Mouse (Mus musculus) forebrain, embryonic 14.5 days (tissue): Measurements from ENCODE around the gene Med18. TPM values are rescaled to one million over a fixed set of nuclear protein-coding genes. Genes with fewer than 3 reads are reported as not detected.
A peak's percentile ranks its signal among the peaks of the same experiment; 100 is the strongest.

ENCODE experiments used
- ATAC-seq: fragments of 200-750 bp; cut with Nextera tagmentation; 2 replicates; pipeline ENCODE4 v1.8.0; 2017; ENCODE audit warnings: mild to moderate bottlenecking, moderate library complexity
- DNase-seq: peaks from one replicate; pipeline ENCODE4 v3.0.0-alpha.2; 2015; ENCODE audit warnings: low spot score
- H3K27ac ChIP-seq: fragments of 300-500 bp; sonication (generic); 2 replicates; pipeline ENCODE4 v1.5.1; 2014; ENCODE audit warnings: low read depth, mild to moderate bottlenecking, control low read depth, low read length, moderate library complexity
- H3K27me3 ChIP-seq: fragments of 300-500 bp; sonication (generic); replicated peaks from 2 replicates; pipeline ENCODE4 v1.6.1; 2014; ENCODE audit warnings: low read length, control low read depth, mixed read lengths; ENCODE audit not compliant: control insufficient read depth, insufficient read depth
- H3K36me3 ChIP-seq: fragments of 300-500 bp; sonication (generic); 2 replicates; pipeline ENCODE4 v1.6.1; 2014; ENCODE audit warnings: low read length, control low read depth; ENCODE audit not compliant: control insufficient read depth, insufficient read depth
- H3K4me1 ChIP-seq: fragments of 300-500 bp; sonication (generic); 2 replicates; pipeline ENCODE4 v1.6.1; 2014; ENCODE audit warnings: antibody characterized with exemption, low read length, control low read depth; ENCODE audit not compliant: control insufficient read depth, insufficient read depth
- H3K4me2 ChIP-seq: fragments of 300-500 bp; sonication (generic); 2 replicates; pipeline ENCODE4 v1.6.1; 2014; ENCODE audit warnings: mild to moderate bottlenecking, control low read depth, low read length
- H3K4me3 ChIP-seq: fragments of 300-500 bp; sonication (generic); 2 replicates; pipeline ENCODE4 v1.5.1; 2014; ENCODE audit warnings: low read depth, low read length, control low read depth
- H3K9ac ChIP-seq: fragments of 300-500 bp; sonication (generic); 2 replicates; pipeline ENCODE4 v1.6.1; 2014; ENCODE audit warnings: mild to moderate bottlenecking, low read length, control low read depth, moderate library complexity
- H3K9me3 ChIP-seq: fragments of 300-500 bp; sonication (generic); replicated peaks from 2 replicates; pipeline ENCODE4 v1.6.1; 2016; ENCODE audit warnings: low read length, control low read depth, mixed read lengths; ENCODE audit not compliant: control insufficient read depth
- WGBS: fragments of 180-500 bp; shearing (Covaris S2); extraction: QIAGEN DNeasy Blood & Tissue Kit; methylation state at CpG from one replicate; pipeline ENCODE4 v1.1.7; 2014; 5-methylcytosine and 5-hydroxymethylcytosine counted together
- polyA plus RNA-seq: library from polyadenylated mRNA; unstranded; fragments of >200 nt; fragmentation: Nextera tagmentation; extraction: Ambion mirVana; gene quantifications from 2 replicates; pipeline ENCODE4 v1.2.1, GENCODE M21; 2014

The Med18 gene
- polyA plus RNA-seq, 1 experiment from 2014 or later = 6.2 TPM

DNA sequence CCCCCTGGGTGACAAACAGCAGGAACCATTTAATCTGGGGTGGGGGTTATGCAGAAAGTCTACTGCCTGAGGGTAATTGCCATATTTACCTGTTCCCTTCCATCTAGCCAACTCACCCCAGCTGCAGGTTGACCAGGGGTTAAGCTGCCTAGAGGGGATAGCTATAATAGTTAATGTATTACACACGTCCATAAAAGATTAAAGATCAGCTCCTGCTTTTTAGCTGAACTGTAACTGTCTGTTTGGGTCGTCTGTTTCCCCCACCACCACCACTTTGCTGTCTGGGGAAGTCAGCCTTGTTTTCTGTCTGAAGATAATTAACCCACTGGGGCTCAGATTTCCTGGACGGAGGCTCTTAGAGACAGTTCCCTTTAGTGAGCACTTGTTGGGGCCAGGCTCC, 6.2 kb upstream of the Med18 start:
- Histone ChIP-seq H3K4me1 (no peaks in the 10 kb centered on the region), H3K4me2 (no peak overlapping the region), H3K36me3 (no peaks in the 10 kb centered on the region), H3K27me3 (no peaks in the 10 kb centered on the region), H3K9me3 (no peaks in the 10 kb centered on the region), H3K4me3 (no peak overlapping the region), H3K9ac (no peak overlapping the region), H3K27ac (no peak overlapping the region)
- no peak for ATAC-seq
- WGBS = 22% methylated on average over 3 of the region's 3 CpGs
- no peak for DNase-seq

DNA sequence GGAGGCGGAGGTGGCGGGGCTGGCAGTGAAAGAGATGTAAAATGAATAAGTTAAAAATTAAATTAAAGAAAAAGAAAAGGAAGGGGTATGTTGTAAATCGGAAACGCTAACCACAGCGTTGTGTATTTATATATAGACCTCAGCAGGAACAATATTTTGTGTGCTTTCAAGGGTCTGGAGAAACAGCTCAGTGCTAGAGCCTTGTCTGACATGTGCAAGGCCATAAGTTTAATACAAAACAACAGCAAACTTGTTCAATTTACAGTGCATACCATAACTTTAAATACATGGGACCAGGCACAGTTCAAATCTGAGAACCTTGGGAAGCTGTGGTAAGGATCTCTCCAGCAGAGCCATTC, 513 bp upstream of the Med18 start:
- DNase-seq (no peak), ATAC-seq (peak; percentile 38; the same call in 1 of the 2 replicates)
- Histone ChIP-seq H3K9ac (peak overlapping the region; percentile 66), H3K9me3 (no peaks in the 10 kb centered on the region), H3K27ac (no peak overlapping the region), H3K4me3 (peak overlapping the region; percentile 44), H3K36me3 (peaks cover 25% of the 10 kb centered on the region), H3K4me2 (peak overlapping the region; percentile 81), H3K4me1 (peaks cover 7% of the 10 kb centered on the region; the same call in 1 of the 2 replicates), H3K27me3 (no peaks in the 10 kb centered on the region)
- 0% methylated on average over 5 of the region's 5 CpGs for WGBS

DNA sequence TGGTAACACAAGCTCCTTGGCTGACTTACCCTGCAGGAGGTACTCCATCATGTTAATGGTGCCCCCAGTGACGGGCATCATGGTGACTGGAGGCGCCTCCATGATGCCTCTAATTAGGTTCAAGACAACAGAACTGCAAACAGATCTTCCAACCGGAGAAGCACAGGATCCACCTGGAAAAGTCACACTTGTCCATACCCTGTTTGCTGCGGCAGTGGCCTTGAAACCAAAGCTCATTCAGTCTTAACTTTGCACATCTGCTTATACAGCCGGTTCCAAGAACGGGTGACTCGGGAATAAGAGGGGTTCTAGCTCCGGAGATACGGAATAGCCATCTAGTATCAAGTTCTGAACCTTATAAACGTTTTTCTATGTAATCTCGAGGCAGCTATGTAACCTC, 885 bp downstream of the Med18 start:
- H3K27ac ChIP-seq = no peak overlapping the region
- DNase-seq = no peak
- H3K9me3 ChIP-seq = no peaks in the 10 kb centered on the region
- no peak for ATAC-seq
- H3K4me1 ChIP-seq = peaks cover 7% of the 10 kb centered on the region; the same call in 1 of the 2 replicates
- 13% methylated on average over 11 of the region's 11 CpGs for WGBS
- peak overlapping the region; percentile 81 for H3K4me2 ChIP-seq
- peak overlapping the region; percentile 66 for H3K9ac ChIP-seq
- H3K27me3 ChIP-seq = no peaks in the 10 kb centered on the region
- peak overlapping the region; percentile 44 for H3K4me3 ChIP-seq
- H3K36me3 ChIP-seq = peaks cover 36% of the 10 kb centered on the region

DNA sequence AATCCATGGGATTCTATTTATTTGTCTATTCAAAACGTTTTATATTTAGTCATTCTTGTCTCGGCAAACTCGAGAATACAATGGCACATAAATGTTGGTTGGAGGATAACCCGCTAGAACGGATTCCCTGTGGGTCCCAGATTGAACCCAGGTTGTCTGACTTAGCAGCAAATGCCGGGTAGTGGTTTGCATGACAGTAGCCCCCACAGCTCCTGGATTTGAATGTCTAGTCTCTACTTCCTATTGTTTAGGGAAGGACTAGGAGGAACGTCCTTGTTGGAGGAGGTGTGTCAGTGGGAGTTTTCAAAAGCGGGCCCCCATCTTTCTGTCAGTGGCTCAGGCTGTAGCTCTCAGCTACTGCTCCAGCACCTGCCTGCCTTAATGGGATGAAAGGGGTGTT, 3.5 kb downstream of the Med18 start:
- Histone ChIP-seq H3K4me2 (no peak overlapping the region), H3K9me3 (no peaks in the 10 kb centered on the region), H3K36me3 (peaks cover 50% of the 10 kb centered on the region), H3K4me1 (peaks cover 7% of the 10 kb centered on the region; the same call in 1 of the 2 replicates), H3K27me3 (no peaks in the 10 kb centered on the region), H3K27ac (no peak overlapping the region), H3K9ac (no peak overlapping the region), H3K4me3 (no peak overlapping the region)
- DNase-seq = no peak
- ATAC-seq = no peak
- WGBS = 90% methylated on average over 8 of the region's 8 CpGs

DNA sequence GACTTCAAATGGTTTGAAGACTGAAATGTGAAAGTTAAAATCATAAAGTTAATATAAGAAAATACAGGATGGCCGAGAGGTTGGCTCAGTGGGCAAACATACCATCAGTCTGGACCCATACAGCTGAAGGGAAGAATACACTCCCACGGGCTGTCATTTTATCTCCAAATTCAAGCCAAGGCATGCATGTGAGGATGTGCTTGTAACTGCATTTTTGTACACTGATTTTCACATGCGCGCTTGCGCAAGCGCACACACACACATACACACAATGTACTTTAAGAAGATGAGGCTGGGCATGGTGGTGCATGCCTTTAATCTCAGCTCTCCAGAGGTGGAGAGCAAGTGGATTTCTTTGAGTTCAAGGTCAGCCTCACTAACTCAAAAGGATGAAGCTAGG, 8.2 kb downstream of the Med18 start:
- Histone ChIP-seq H3K4me2 (no peak overlapping the region), H3K9ac (no peak overlapping the region), H3K4me1 (no peaks in the 10 kb centered on the region), H3K27me3 (no peaks in the 10 kb centered on the region), H3K4me3 (no peak overlapping the region), H3K36me3 (peaks cover 39% of the 10 kb centered on the region), H3K27ac (no peak overlapping the region), H3K9me3 (no peaks in the 10 kb centered on the region)
- DNase-seq (no peak), ATAC-seq (no peak)
- 94% methylated on average over 6 of the region's 6 CpGs for WGBS

DNA sequence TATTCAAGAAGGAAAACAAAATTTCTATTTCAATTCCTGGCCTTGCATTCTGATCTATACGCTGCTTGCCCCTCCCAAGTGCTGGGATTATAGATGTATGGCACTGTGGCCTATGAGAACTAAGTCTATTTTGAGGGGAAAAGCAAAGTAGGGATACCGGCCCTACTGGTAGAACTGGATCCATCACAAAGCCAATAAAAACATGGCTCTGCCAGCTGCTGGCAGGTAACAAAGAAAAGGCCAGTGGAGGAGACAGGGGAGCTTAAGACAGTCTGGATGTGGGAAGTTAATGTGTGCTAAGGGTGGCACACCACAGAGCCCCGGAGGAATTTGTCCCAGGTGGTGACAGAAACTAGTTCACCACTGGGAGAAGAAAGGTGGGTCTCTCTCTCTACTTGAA, 8.6 kb downstream of the Med18 start:
- no peak overlapping the region for H3K4me3 ChIP-seq
- WGBS = 87% methylated on average over 3 of the region's 3 CpGs
- H3K27me3 ChIP-seq = no peaks in the 10 kb centered on the region
- peaks cover 35% of the 10 kb centered on the region for H3K36me3 ChIP-seq
- H3K9me3 ChIP-seq = no peaks in the 10 kb centered on the region
- H3K27ac ChIP-seq = no peak overlapping the region
- H3K4me2 ChIP-seq = no peak overlapping the region
- DNase-seq (no peak), ATAC-seq (no peak)
- no peaks in the 10 kb centered on the region for H3K4me1 ChIP-seq
- H3K9ac ChIP-seq = no peak overlapping the region

DNA sequence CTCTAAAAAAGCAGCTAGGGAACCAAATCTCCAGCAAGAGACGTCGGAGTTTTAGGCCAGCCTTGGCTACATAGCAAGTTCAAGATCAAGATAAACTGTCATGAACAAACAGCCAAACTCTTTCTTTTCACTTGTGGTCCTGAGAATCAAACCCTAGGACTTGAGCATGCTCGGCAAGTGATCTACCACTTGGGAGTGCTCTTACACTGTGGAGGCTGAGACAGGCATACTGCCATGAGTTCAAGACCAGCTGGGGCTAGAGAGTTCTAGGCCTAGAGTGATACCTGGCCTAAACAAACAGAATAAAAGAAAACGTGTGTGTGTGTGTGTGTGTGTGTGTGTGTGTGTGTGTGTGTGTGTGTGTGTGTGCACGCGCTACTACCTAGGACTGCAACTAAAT, 9.5 kb downstream of the Med18 start:
- 80% methylated on average over 6 of the region's 6 CpGs for WGBS
- ATAC-seq = no peak

DNA sequence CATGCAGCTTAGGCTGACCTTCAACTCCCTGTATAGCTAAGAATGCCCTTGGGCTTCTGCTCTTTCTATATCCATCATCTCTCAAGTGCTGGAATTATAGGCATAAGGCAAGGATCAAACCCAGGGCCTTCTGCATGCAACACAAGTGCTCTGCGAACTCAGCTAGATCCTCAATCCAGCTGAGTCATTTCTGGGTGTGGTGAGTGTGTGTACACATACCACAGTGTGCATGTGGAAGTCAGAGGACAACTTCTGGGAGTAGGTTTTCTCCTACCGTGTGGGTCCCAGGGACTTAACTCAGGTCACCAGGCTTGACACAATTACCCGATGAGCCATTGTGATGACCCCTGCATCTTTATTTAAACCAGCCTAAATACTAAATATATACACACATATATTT, 13.9 kb downstream of the Med18 start:
- Histone ChIP-seq H3K4me3 (no peak overlapping the region), H3K4me1 (no peaks in the 10 kb centered on the region), H3K27me3 (no peaks in the 10 kb centered on the region), H3K4me2 (no peak overlapping the region), H3K36me3 (no peaks in the 10 kb centered on the region), H3K9ac (no peak overlapping the region), H3K9me3 (no peaks in the 10 kb centered on the region), H3K27ac (no peak overlapping the region)
- WGBS = 90% methylated on average over 3 of the region's 3 CpGs
- no peak for DNase-seq
- ATAC-seq = no peak

More for the DNA sequence above, 9.5 kb downstream of the Med18 start:
- H3K27ac ChIP-seq = no peak overlapping the region
- no peak for DNase-seq
- no peaks in the 10 kb centered on the region for H3K9me3 ChIP-seq
- H3K4me1 ChIP-seq = no peaks in the 10 kb centered on the region
- no peak overlapping the region for H3K4me2 ChIP-seq
- H3K9ac ChIP-seq = no peak overlapping the region
- peaks cover 25% of the 10 kb centered on the region for H3K36me3 ChIP-seq
- no peaks in the 10 kb centered on the region for H3K27me3 ChIP-seq
- H3K4me3 ChIP-seq = no peak overlapping the region

DNA sequence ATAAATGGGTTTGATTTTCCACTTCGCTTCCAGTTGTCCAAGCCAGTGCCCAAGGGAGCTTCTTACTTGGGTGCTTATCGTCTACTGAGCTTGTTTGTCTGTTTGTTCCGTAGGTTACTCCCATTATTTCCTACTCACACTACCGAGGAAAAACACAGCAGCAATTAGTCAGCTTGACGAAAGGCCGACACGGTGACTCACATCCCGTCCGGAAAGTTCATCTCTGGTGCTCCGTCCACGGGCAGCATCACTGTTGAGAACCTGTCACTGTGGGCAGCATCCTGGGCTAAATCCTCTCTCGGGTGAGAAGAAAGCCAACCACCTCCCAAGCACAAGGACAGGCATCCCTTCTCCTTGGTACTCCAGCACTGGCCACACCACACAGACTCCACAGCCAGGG, 17.6 kb downstream of the Med18 start:
- Histone ChIP-seq H3K9ac (no peak overlapping the region), H3K4me2 (no peak overlapping the region), H3K4me1 (no peaks in the 10 kb centered on the region), H3K36me3 (no peaks in the 10 kb centered on the region), H3K27me3 (no peaks in the 10 kb centered on the region), H3K9me3 (no peaks in the 10 kb centered on the region), H3K27ac (no peak overlapping the region), H3K4me3 (no peak overlapping the region)
- ATAC-seq (no peak), DNase-seq (no peak)
- WGBS = 88% methylated on average over 12 of the region's 12 CpGs
